Mouse (Mus musculus) heart, embryonic 12.5 days (tissue): ENCODE measurements at regions not wholly inside any gene's neighbourhood (a gene's known extent, or its start where the extent isn't known, plus 50 kb on each side); places are given as distances from the start of the nearest gene placed in this dataset.

ENCODE experiments used
- ATAC-seq: fragments of 200-750 bp; cut with Nextera tagmentation; 2 replicates; pipeline ENCODE4 v1.8.0; 2017; ENCODE audit warnings: moderate TSS enrichment, moderate library complexity; ENCODE audit not compliant: insufficient number of reproducible peaks, low FRiP score
- H3K27ac ChIP-seq: fragments of 300-500 bp; sonication (generic); 2 replicates; pipeline ENCODE4 v1.5.1; 2016; ENCODE audit warnings: mild to moderate bottlenecking, moderate library complexity; ENCODE audit not compliant: poor library complexity, severe bottlenecking
- H3K27me3 ChIP-seq: fragments of 300-500 bp; sonication (generic); replicated peaks from 2 replicates; pipeline ENCODE4 v1.6.1; 2016; ENCODE audit warnings: mild to moderate bottlenecking, moderate library complexity
- H3K36me3 ChIP-seq: fragments of 300-500 bp; sonication (generic); 2 replicates; pipeline ENCODE4 v1.6.1; 2016; ENCODE audit warnings: mild to moderate bottlenecking, moderate library complexity
- H3K4me1 ChIP-seq: fragments of 300-500 bp; sonication (generic); replicated peaks from 2 replicates; pipeline ENCODE4 v1.6.1; 2016; ENCODE audit warnings: mild to moderate bottlenecking
- H3K4me2 ChIP-seq: fragments of 300-500 bp; sonication (generic); 2 replicates; pipeline ENCODE4 v1.6.1; 2016; ENCODE audit warnings: mild to moderate bottlenecking, moderate library complexity
- H3K4me3 ChIP-seq: fragments of 300-500 bp; sonication (generic); 2 replicates; pipeline ENCODE4 v1.5.1; 2016; ENCODE audit warnings: mild to moderate bottlenecking
- H3K9ac ChIP-seq: fragments of 300-500 bp; sonication (generic); 2 replicates; pipeline ENCODE4 v1.6.1; 2016; ENCODE audit warnings: mild to moderate bottlenecking, moderate library complexity
- H3K9me3 ChIP-seq: fragments of 300-500 bp; sonication (generic); replicated peaks from 2 replicates; pipeline ENCODE4 v1.6.1; 2016; ENCODE audit warnings: mild to moderate bottlenecking, moderate library complexity
- WGBS: fragments of 180-500 bp; shearing (Covaris S2); methylation state at CpG from one replicate; pipeline ENCODE4 v1.1.7; 2016; 5-methylcytosine and 5-hydroxymethylcytosine counted together

DNA sequence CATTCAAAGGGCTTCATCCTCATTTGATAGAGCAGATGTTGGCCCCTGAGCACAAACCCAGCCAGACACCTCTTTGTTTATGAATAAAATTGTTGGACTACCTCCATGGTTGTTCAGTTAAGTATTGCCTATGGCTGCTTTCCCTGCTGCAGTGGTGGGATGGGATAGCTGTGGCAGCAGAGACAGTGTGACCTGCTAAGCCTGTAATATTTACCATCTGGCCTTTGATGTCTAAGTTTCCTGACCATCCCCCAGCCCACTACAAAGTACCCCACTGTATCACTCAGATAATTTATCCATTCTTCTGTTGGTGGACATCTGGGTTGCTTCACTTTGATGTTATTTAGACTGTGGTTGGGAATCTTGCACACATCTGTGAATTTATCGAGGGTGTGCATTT lies 168.7 kb upstream of the Cdh5 start:
- H3K9ac ChIP-seq: no peak overlapping the region
- no peak overlapping the region for H3K4me2 ChIP-seq
- 65% methylated on average over 1 of the region's 1 CpGs for WGBS
- H3K27ac ChIP-seq: no peak overlapping the region
- H3K4me3 ChIP-seq: no peak overlapping the region
- H3K36me3 ChIP-seq: no peaks in the 10 kb centered on the region
- no peak for ATAC-seq
- H3K9me3 ChIP-seq: no peaks in the 10 kb centered on the region
- H3K27me3 ChIP-seq: no peaks in the 10 kb centered on the region
- no peaks in the 10 kb centered on the region for H3K4me1 ChIP-seq

- H3K27ac ChIP-seq: no peak overlapping the region
- no peak overlapping the region for H3K4me2 ChIP-seq
- no peak for ATAC-seq
- 0 out of 2 replicates have a peak, but pooled peaks cover 6% of the 10 kb centered on the region for H3K4me1 ChIP-seq
- WGBS: 57% methylated on average over 3 of the region's 3 CpGs
- no peaks in the 10 kb centered on the region for H3K27me3 ChIP-seq
- H3K9me3 ChIP-seq: peaks cover 6% of the 10 kb centered on the region
- no peak overlapping the region for H3K9ac ChIP-seq
- H3K36me3 ChIP-seq: no peaks in the 10 kb centered on the region
- no peak overlapping the region for H3K4me3 ChIP-seq
These were observed 164.9 kb upstream of the Cdh5 start for GRCm38 (mm10) chr8:103936491-103936890.

GRCm38 (mm10) chr8:103938283-103939230 lies 162.9 kb upstream of the Cdh5 start:
- Histone ChIP-seq H3K36me3 (no peaks in the 10 kb centered on the region), H3K4me1 (0 out of 2 replicates have a peak, but pooled peaks cover 6% of the 10 kb centered on the region), H3K9ac (no peak overlapping the region), H3K27ac (no peak overlapping the region), H3K4me3 (no peak overlapping the region), H3K27me3 (no peaks in the 10 kb centered on the region), H3K4me2 (no peak overlapping the region), H3K9me3 (peaks cover 11% of the 10 kb centered on the region)
- WGBS: 30% methylated on average over 11 of the region's 11 CpGs
- ATAC-seq: no peak

GRCm38 (mm10) chr8:103940958-103941532 lies 160.4 kb upstream of the Cdh5 start:
- H3K36me3 ChIP-seq: no peaks in the 10 kb centered on the region
- 73% methylated on average over 6 of the region's 6 CpGs for WGBS
- H3K4me2 ChIP-seq: no peak overlapping the region
- no peak overlapping the region for H3K4me3 ChIP-seq
- H3K27me3 ChIP-seq: no peaks in the 10 kb centered on the region
- 0 out of 2 replicates have a peak, but pooled peaks cover 6% of the 10 kb centered on the region for H3K4me1 ChIP-seq
- ATAC-seq: no peak
- H3K27ac ChIP-seq: no peak overlapping the region
- H3K9ac ChIP-seq: no peak overlapping the region
- H3K9me3 ChIP-seq: peaks cover 11% of the 10 kb centered on the region

GRCm38 (mm10) chr8:103948474-103948873 lies 153.0 kb upstream of the Cdh5 start:
- Histone ChIP-seq H3K36me3 (no peaks in the 10 kb centered on the region), H3K9ac (no peak overlapping the region), H3K4me3 (no peak overlapping the region), H3K9me3 (no peaks in the 10 kb centered on the region), H3K4me1 (no peaks in the 10 kb centered on the region), H3K4me2 (no peak overlapping the region), H3K27ac (no peak overlapping the region), H3K27me3 (no peaks in the 10 kb centered on the region)
- ATAC-seq: no peak
- WGBS: 77% methylated on average over 5 of the region's 5 CpGs

DNA sequence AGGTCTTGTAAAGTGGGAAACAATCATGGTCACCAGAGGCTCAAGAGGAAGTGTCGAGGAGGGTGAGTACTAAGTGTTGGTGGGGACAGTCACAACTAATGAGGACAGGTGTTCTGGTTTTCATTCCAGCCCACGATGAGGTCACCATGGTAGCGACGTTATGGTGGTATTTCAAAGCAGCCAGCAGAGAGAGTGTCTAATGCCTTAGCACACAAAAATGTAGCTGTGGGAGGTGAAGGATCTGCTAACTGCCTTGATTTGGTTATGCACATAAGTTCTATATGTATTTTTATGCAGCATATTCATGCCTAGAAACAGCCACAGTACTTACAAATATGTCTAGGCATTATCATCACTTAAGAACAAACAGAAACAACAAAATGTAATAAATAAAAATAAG lies 151.0 kb upstream of the Cdh5 start:
- no peaks in the 10 kb centered on the region for H3K36me3 ChIP-seq
- no peaks in the 10 kb centered on the region for H3K4me1 ChIP-seq
- no peak overlapping the region for H3K4me2 ChIP-seq
- no peaks in the 10 kb centered on the region for H3K27me3 ChIP-seq
- no peak overlapping the region for H3K27ac ChIP-seq
- no peaks in the 10 kb centered on the region for H3K9me3 ChIP-seq
- WGBS: 62% methylated on average over 4 of the region's 4 CpGs
- no peak overlapping the region for H3K9ac ChIP-seq
- no peak for ATAC-seq
- no peak overlapping the region for H3K4me3 ChIP-seq

GRCm38 (mm10) chr8:103953586-103953985 lies 147.8 kb upstream of the Cdh5 start:
- H3K4me2 ChIP-seq: no peak overlapping the region
- H3K27ac ChIP-seq: no peak overlapping the region
- 86% methylated on average over 2 of the region's 2 CpGs for WGBS
- H3K9me3 ChIP-seq: no peaks in the 10 kb centered on the region
- H3K36me3 ChIP-seq: no peaks in the 10 kb centered on the region
- no peak overlapping the region for H3K4me3 ChIP-seq
- no peak overlapping the region for H3K9ac ChIP-seq
- no peaks in the 10 kb centered on the region for H3K27me3 ChIP-seq
- ATAC-seq: no peak
- no peaks in the 10 kb centered on the region for H3K4me1 ChIP-seq

DNA sequence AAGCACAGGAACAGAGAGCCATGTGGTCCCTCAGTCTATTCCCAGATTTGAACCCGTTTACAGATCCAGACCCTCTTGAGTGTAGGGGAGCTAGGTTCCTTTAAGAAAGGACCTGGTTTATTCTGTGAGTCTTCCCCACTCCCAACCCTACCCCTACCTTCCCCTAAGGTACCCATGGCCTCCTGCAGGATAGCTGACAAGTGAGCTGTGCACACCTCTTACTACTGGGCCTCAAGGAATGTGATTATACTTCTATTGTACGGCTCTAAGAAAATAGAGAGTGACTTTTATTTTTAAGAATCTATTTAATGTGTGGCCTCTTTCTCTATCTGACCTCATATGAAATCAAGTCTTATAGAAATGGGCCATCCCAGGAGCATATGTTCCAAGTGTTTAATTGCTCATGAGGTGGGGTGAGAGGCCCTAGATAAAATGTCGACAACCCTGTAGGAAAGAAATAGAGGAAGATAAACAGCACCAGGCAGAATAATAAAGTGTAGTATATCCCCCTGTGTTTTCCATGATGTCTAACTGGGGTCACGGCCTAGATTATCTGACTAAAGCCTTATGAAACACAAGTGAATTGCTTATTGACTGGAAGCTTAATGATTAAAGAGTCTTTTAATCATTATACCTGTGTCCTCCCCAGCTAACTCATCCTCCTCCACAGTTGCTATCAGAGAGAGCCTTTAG lies 145.7 kb upstream of the Cdh5 start:
- WGBS: 71% methylated on average over 4 of the region's 4 CpGs
- H3K9ac ChIP-seq: no peak overlapping the region
- no peak overlapping the region for H3K27ac ChIP-seq
- H3K9me3 ChIP-seq: no peaks in the 10 kb centered on the region
- no peak for ATAC-seq
- no peaks in the 10 kb centered on the region for H3K36me3 ChIP-seq
- H3K4me1 ChIP-seq: no peaks in the 10 kb centered on the region
- no peak overlapping the region for H3K4me2 ChIP-seq
- H3K4me3 ChIP-seq: no peak overlapping the region
- no peaks in the 10 kb centered on the region for H3K27me3 ChIP-seq

- no peak overlapping the region for H3K4me2 ChIP-seq
- 0 out of 2 replicates have a peak, but pooled peaks cover 6% of the 10 kb centered on the region for H3K4me1 ChIP-seq
- no peak overlapping the region for H3K27ac ChIP-seq
- H3K36me3 ChIP-seq: no peaks in the 10 kb centered on the region
- no peak for ATAC-seq
- no peak overlapping the region for H3K4me3 ChIP-seq
- no peaks in the 10 kb centered on the region for H3K27me3 ChIP-seq
- H3K9ac ChIP-seq: no peak overlapping the region
- no peaks in the 10 kb centered on the region for H3K9me3 ChIP-seq
- WGBS: 57% methylated on average over 7 of the region's 7 CpGs
These were observed 137.0 kb upstream of the Cdh5 start for GRCm38 (mm10) chr8:103964293-103964918.

GRCm38 (mm10) chr8:103969929-103970328 lies 131.5 kb upstream of the Cdh5 start:
- H3K4me3 ChIP-seq: no peak overlapping the region
- H3K27me3 ChIP-seq: no peaks in the 10 kb centered on the region
- no peaks in the 10 kb centered on the region for H3K36me3 ChIP-seq
- H3K9ac ChIP-seq: no peak overlapping the region
- ATAC-seq: no peak
- H3K9me3 ChIP-seq: no peaks in the 10 kb centered on the region
- no peak overlapping the region for H3K4me2 ChIP-seq
- 0 out of 2 replicates have a peak, but pooled peaks cover under 1% of the 10 kb centered on the region for H3K4me1 ChIP-seq
- WGBS: 81% methylated on average over 5 of the region's 5 CpGs
- H3K27ac ChIP-seq: no peak overlapping the region

GRCm38 (mm10) chr8:103970511-103970910 lies 130.9 kb upstream of the Cdh5 start:
- Histone ChIP-seq H3K9me3 (no peaks in the 10 kb centered on the region), H3K27me3 (no peaks in the 10 kb centered on the region), H3K36me3 (no peaks in the 10 kb centered on the region), H3K27ac (no peak overlapping the region), H3K4me3 (no peak overlapping the region), H3K9ac (no peak overlapping the region), H3K4me2 (no peak overlapping the region), H3K4me1 (no peaks in the 10 kb centered on the region)
- 77% methylated on average over 3 of the region's 3 CpGs for WGBS
- ATAC-seq: no peak
